Mouse (Mus musculus) cerebellum, adult 2 months (tissue): Measurements from ENCODE around the gene Adcyap1r1.

ENCODE experiments used
- CTCF ChIP-seq: fragments of 200-500 bp; IDR thresholded peaks from 2 replicates; pipeline ENCODE4 v1.5.1; 2011; ENCODE audit warnings: low read depth, mild to moderate bottlenecking, control low read depth, low read length, moderate library complexity, borderline replicate concordance; ENCODE audit not compliant: insufficient read depth
- POLR2A ChIP-seq: fragments of 200-500 bp; IDR thresholded peaks from 2 replicates; pipeline ENCODE4 v1.6.1; 2011; ENCODE audit warnings: low read length, control low read depth, borderline replicate concordance; ENCODE audit not compliant: insufficient read depth

DNA sequence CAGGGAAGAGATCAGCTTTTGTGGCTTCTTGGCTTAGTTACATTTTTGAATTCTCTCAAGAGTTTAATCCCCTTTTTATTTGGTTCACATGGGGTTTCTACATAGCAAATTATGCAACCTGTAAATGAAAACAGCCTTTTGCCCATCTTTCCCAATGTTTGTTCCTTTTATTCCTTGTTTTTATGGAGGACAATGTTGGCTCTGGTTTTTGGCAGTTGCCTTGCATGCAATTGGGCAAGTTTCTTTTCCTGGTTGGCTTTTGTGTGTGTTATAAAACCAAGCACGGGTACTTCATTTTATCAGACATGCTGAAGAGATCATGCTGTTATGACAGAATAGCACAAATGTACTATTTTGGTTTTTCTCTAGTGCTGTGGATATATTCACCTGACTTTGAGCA is 30.7 kb downstream of the Adcyap1r1 start:
- no peak for TF ChIP-seq CTCF
- TF ChIP-seq POLR2A: no peak
